Mouse (Mus musculus) brown adipose tissue, adult 24 weeks (tissue): ENCODE measurements around the gene Ptger1. TPM values are rescaled to one million over a fixed set of nuclear protein-coding genes. Genes with fewer than 3 reads are reported as not detected.

Experiments
- H3K27ac ChIP-seq: fragments of 200-500 bp; replicated peaks from 2 replicates; pipeline ENCODE4 v1.5.1; 2012; ENCODE audit warnings: low read depth, mild to moderate bottlenecking, low read length
- H3K4me1 ChIP-seq: fragments of 200-500 bp; 2 replicates; pipeline ENCODE4 v1.6.1; 2012; ENCODE audit warnings: low read length, mixed read lengths; ENCODE audit not compliant: control insufficient read depth, insufficient read depth, insufficient read length
- H3K4me3 ChIP-seq: fragments of 200-500 bp; 2 replicates; pipeline ENCODE4 v1.5.1; 2012; ENCODE audit warnings: low read depth, mild to moderate bottlenecking, low read length, moderate library complexity; ENCODE audit not compliant: insufficient read depth
- polyA plus RNA-seq: library from polyadenylated mRNA; stranded (reverse); fragments of >200 nt; gene quantifications from 2 replicates; pipeline ENCODE4 v1.2.4, GENCODE M21; 2012; ENCODE audit not compliant: missing spikeins, insufficient read depth, insufficient read length

Gene Ptger1
- polyA plus RNA-seq, 1 experiment = not detected

DNA sequence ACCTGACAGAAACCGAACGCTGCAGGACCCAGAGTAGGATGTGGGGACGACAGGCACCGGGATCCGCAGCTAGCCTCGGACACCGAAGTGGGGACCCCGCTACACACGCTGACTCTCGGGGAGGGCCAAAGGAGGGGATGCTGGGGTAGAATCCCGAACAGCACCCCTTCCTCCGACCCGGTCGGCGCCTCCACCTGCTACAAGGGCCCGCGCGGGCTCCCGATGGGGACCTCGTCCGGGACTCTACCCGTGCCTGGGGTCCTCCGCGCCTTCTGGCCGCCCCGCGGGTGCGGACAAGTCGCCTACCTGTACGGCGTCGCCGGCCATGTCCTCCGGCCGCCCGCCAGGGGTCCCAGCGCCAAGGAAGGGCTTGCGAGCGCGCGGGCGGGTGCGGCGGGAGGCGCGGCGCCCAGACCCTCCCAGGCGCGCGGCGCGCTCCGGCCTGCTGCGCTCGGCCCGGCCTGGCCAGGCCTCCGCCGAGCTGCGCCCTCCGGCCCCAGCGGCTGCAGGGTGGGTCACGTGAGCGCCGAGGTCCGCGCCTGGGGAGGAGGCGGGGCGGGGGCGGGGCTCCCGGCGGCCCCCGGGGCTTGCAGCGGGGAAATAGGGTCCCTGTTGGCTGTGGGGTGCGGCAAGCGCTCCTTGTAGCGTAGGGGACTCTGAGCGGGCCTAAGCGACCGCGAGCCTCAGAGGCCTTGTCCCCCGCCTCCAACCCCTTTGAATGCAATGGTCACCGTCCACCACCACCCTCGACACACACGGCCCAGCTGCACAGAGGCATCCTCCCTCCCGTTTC, 32.4 kb downstream of the Ptger1 start, which contains the start of gene Pkn1:
Gene Pkn1 (minus strand): TSS at position 519 of the 793 bp plus-strand sequence.
- H3K27ac ChIP-seq = peak within 1 kb of the TSS; percentile 92
- H3K4me1 ChIP-seq = peaks cover 26% of the 10 kb centered on the region

GRCm38 (mm10) chr8:83699566-83699965, 33.1 kb downstream of the Ptger1 start:
- H3K4me3 ChIP-seq = peak overlapping the region; percentile 95
- H3K4me1 ChIP-seq = peaks cover 19% of the 10 kb centered on the region
- peak overlapping the region; percentile 56 for H3K27ac ChIP-seq

More for the DNA sequence above, 32.4 kb downstream of the Ptger1 start, which contains the start of gene Pkn1:
- peak within 1 kb of the TSS; percentile 95 for H3K4me3 ChIP-seq

DNA sequence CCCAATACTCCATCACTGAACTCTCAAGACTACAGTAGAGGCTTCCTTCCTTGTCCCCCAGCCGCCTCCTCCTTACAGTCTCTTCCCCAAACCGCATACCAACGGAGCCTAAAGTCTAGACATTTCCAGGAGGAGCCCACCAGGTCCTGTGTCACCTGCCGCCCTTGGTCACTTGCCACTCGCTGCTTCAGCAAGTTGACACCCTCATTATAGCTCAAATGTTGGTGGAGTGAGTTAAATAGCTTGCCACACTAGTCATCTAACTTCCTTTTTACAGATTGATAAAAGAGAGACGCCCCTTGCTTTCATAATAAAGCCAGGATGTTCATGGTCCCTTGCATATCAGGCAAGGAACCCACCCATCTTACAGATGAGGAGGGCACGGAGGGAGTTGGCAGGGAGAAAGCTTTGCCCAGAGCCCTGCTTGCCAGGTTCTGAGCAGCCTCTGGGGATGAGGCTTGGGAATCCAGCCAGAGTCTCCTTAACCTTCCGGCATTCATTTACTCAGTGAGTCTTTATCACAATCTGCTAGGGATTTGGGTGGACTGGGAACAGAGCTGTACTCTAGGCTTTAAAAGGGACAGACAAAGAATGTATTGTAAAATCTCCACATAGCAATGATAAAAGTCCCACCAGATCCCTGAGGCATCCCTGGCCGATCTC, 34.1 kb downstream of the Ptger1 start:
- no peak overlapping the region for H3K27ac ChIP-seq
- no peak overlapping the region for H3K4me3 ChIP-seq

GRCm38 (mm10) chr8:83703426-83703825, 36.9 kb downstream of the Ptger1 start:
- Histone ChIP-seq H3K27ac (no peak overlapping the region), H3K4me1 (no peaks in the 10 kb centered on the region; the same call in 1 of the 2 replicates), H3K4me3 (no peak overlapping the region)

More for the DNA sequence above, 34.1 kb downstream of the Ptger1 start:
- H3K4me1 ChIP-seq = peaks cover 9% of the 10 kb centered on the region

DNA sequence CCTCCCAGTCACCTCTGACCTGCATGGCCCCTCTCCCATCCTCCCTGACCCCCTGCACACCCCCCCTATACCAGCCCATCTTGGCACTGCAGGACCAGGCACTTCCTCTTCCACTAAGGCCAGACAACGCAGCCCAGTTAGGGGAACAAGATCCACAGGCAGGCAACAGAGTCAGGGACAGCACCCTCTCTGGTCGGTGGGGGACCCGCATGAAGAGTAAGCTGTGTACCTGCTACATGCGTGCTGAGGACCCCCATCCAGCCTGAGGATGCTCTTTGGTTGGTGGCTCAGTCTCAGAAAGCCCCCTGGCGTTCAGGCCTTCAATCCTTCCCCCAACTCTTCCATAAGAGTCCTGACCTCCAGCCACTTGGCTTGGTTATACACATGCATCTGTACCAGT, 39.9 kb downstream of the Ptger1 start:
- no peaks in the 10 kb centered on the region for H3K4me1 ChIP-seq
- no peak overlapping the region for H3K27ac ChIP-seq
- no peak overlapping the region for H3K4me3 ChIP-seq

- H3K4me1 ChIP-seq = no peaks in the 10 kb centered on the region
- no peak overlapping the region for H3K27ac ChIP-seq
- H3K4me3 ChIP-seq = no peak overlapping the region
Measured at GRCm38 (mm10) chr8:83707554-83707953, 41.1 kb downstream of the Ptger1 start.

- Histone ChIP-seq H3K4me1 (peaks cover 3% of the 10 kb centered on the region; the same call in 1 of the 2 replicates), H3K27ac (peak overlapping the region; percentile 76), H3K4me3 (peak overlapping the region; percentile 36)
Measured at GRCm38 (mm10) chr8:83714676-83715030, 48.2 kb downstream of the Ptger1 start.

DNA sequence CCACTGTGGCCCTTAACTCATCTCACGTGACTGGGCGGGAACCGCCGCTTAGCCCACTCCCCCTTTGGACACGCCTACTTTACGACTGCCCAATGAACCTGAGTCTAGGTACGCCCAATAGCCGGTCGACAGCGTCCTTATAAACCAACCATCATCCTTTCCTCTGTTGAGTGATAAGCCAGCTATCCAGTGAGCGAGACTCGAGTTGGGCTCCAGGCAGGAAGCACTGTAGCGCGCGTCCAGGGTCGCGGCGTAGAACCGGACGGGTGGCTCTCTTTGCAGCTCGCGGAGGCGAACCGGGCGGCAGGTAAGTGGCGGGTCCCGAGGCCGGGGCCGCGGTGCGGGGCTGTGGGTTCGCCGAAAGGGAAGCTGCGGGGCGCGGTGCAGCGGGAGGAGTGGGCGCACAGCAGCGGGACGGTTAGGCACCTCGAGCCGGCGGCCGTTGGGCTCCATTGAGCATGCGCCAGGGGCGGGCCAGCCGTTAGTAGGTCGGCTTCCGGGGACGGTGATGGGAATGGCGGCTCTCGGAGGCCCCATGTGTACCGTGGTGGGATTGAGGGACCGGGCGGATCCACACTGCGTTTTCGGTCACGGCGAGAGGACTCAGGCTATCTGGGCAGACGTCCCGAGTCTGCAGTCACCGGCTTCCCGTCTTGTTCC, 48.7 kb downstream of the Ptger1 start, which contains the start of gene Ddx39:
Gene Ddx39 (plus strand): TSS at position 147 of the 660 bp plus-strand sequence.
- Histone ChIP-seq H3K27ac (peak within 1 kb of the TSS; percentile 76), H3K4me1 (peaks cover 3% of the 10 kb centered on the region; the same call in 1 of the 2 replicates), H3K4me3 (peak within 1 kb of the TSS; percentile 77)

DNA sequence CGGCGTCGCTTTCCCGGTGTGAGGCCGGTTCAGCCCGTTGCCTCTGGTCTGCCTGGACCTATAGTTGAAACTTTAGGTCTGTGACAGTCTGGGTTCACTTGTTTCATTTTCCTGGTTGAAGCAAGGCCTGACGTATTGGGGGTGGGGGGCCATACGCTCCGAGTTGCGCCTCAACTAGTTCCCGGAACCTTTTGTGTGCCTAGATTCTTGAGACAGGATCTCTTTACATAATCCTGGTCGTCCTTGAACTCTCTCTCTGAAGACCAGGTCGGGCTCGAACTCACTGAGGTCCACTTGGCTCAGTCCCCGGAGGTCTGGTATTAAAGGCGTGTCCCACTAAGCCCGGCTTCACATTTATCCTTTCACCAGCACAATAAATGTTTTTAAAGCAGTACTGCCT, 49.3 kb downstream of the Ptger1 start:
- Histone ChIP-seq H3K4me1 (peaks cover 3% of the 10 kb centered on the region; the same call in 1 of the 2 replicates), H3K27ac (peak overlapping the region; percentile 60), H3K4me3 (peak overlapping the region; percentile 77)

DNA sequence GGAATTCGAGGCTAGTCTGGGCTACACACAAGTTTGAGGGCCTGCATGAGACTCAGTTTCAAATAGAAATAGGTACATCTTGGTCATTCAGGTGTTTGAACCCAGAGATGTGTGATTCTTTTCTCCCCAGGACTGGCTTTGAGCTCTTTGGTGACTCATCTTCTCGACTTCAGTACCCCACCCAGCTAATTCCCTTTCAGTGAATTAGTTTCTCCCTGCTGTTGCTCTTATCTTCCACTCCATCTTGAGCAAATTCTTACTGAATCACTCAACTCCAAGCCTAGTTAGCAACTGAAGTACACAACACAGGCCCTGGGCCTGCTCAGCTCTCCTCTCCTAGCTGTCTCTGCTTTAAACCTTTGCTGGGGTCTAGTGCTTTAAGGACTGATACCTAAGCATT, 50.1 kb downstream of the Ptger1 start:
- Histone ChIP-seq H3K4me1 (peaks cover 3% of the 10 kb centered on the region; the same call in 1 of the 2 replicates), H3K4me3 (0 out of 2 replicates have a peak overlapping the region, but pooled peaks have one; percentile 4), H3K27ac (no peak overlapping the region)

- no peak overlapping the region for H3K4me3 ChIP-seq
- peaks cover 3% of the 10 kb centered on the region; the same call in 1 of the 2 replicates for H3K4me1 ChIP-seq
- H3K27ac ChIP-seq = no peak overlapping the region
Measured at GRCm38 (mm10) chr8:83719048-83719447, 52.6 kb downstream of the Ptger1 start.

DNA sequence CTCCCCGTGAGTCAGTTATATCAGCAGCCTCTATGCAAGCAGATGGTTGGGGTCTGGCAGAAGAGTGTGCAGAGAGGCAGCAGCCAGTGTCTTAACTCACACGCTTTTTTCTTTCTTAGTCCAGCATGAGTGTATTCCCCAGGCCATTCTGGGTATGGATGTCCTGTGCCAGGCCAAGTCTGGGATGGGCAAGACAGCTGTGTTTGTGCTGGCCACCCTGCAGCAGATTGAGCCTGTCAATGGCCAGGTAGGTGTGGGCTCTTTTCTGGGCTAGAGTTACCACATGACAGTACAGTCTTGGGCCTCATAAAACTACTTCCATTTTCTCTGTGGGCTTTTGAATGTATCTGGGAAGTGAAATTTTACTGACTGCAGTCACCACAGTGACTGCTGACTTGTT, 53.2 kb downstream of the Ptger1 start:
- Histone ChIP-seq H3K4me1 (peaks cover 3% of the 10 kb centered on the region; the same call in 1 of the 2 replicates), H3K4me3 (no peak overlapping the region), H3K27ac (no peak overlapping the region)

GRCm38 (mm10) chr8:83721405-83722025, 55.0 kb downstream of the Ptger1 start:
- Histone ChIP-seq H3K4me3 (no peak overlapping the region), H3K27ac (peak overlapping the region; percentile 62), H3K4me1 (peaks cover 3% of the 10 kb centered on the region; the same call in 1 of the 2 replicates)
